Mouse (Mus musculus) kidney, adult 8-10 months (tissue): ENCODE measurements around the gene Prep.
"Not testable (repeated sequence)": the region's sequence is repeated elsewhere in the genome, so short reads cannot be mapped to it uniquely, and the experiment has no call there.

ENCODE experiments used
- DNase-seq, 2 experiments: peaks; one replicate each; pipeline ENCODE4 v3.0.0; 2022

Prep gene

GRCm38 (mm10) chr10:45121637-45122036 is 54.6 kb downstream of the Prep start:
- no peak for DNase-seq

GRCm38 (mm10) chr10:45122476-45122875 is 55.5 kb downstream of the Prep start:
- DNase-seq = no peak

GRCm38 (mm10) chr10:45123011-45123410 is 56.0 kb downstream of the Prep start:
- no peak for DNase-seq

GRCm38 (mm10) chr10:45129105-45129504 is 62.1 kb downstream of the Prep start:
- peak; percentile 8 to 13 for DNase-seq

GRCm38 (mm10) chr10:45130004-45130403 is 63.0 kb downstream of the Prep start:
- DNase-seq = no peak

- peak; percentile 28 to 68 for DNase-seq
Observed at GRCm38 (mm10) chr10:45132371-45132770, 65.4 kb downstream of the Prep start.

- DNase-seq = no peak
Observed at GRCm38 (mm10) chr10:45136806-45137205, 69.8 kb downstream of the Prep start.

- no peak for DNase-seq
Observed at GRCm38 (mm10) chr10:45139910-45140309, 72.9 kb downstream of the Prep start.

- DNase-seq = no peak
Observed at GRCm38 (mm10) chr10:45140474-45141212, 73.6 kb downstream of the Prep start.

GRCm38 (mm10) chr10:45142359-45142758 is 75.4 kb downstream of the Prep start:
- no peak for DNase-seq

- DNase-seq = no peak
Observed at GRCm38 (mm10) chr10:45144038-45144817, 77.2 kb downstream of the Prep start.

GRCm38 (mm10) chr10:45146821-45147220 is 79.8 kb downstream of the Prep start:
- DNase-seq = no peak

GRCm38 (mm10) chr10:45151137-45151536 is 84.1 kb downstream of the Prep start:
- DNase-seq = no peak

GRCm38 (mm10) chr10:45151771-45152692 is 85.0 kb downstream of the Prep start:
- DNase-seq = no peak

GRCm38 (mm10) chr10:45154557-45155060 is 87.6 kb downstream of the Prep start:
- DNase-seq = no peak

GRCm38 (mm10) chr10:45165851-45166250 is 98.8 kb downstream of the Prep start:
- no peak for DNase-seq

GRCm38 (mm10) chr10:45173927-45174326 is 106.9 kb downstream of the Prep start:
- DNase-seq = no peak

GRCm38 (mm10) chr10:45174345-45174744 is 107.3 kb downstream of the Prep start:
- no peak for DNase-seq

- DNase-seq = not testable (repeated sequence)
Observed at GRCm38 (mm10) chr10:45177798-45178197, 110.8 kb downstream of the Prep start, which contains the start of gene Popdc3. Popdc3 (plus strand) TSS chr10:45178098.

GRCm38 (mm10) chr10:45180677-45181326 is 113.8 kb downstream of the Prep start:
- no peak for DNase-seq

GRCm38 (mm10) chr10:45181344-45181743 is 114.3 kb downstream of the Prep start:
- no peak for DNase-seq

- no peak for DNase-seq
Observed at GRCm38 (mm10) chr10:45185457-45185856, 118.5 kb downstream of the Prep start.
